Mouse (Mus musculus) liver, adult 2 months (tissue): Measurements from ENCODE around the gene Tecta. TPM values are rescaled to one million over a fixed set of nuclear protein-coding genes. Genes with fewer than 3 reads are reported as not detected.

ENCODE experiments used
- DNase-seq: peaks from one replicate; pipeline ENCODE4 v3.0.0-alpha.2; 2011; ENCODE audit warnings: low read depth, low spot score; ENCODE audit errors: extremely low read depth
- H3K27ac ChIP-seq: fragments of 200-500 bp; replicated peaks from 2 replicates; pipeline ENCODE4 v1.5.1; 2012; ENCODE audit warnings: low read depth, mild to moderate bottlenecking, control low read depth, inconsistent platforms, low read length; ENCODE audit not compliant: insufficient read depth
- H3K27me3 ChIP-seq: fragments of 200-500 bp; 2 replicates; pipeline ENCODE4 v1.6.1; 2012; ENCODE audit warnings: mild to moderate bottlenecking, moderate library complexity, low read length, inconsistent platforms; ENCODE audit not compliant: control insufficient read depth, insufficient read depth
- H3K36me3 ChIP-seq: fragments of 200-500 bp; 2 replicates; pipeline ENCODE4 v1.6.1; 2012; ENCODE audit warnings: low read length, inconsistent platforms; ENCODE audit not compliant: control insufficient read depth, insufficient read depth
- H3K4me1 ChIP-seq: fragments of 200-500 bp; 2 replicates; pipeline ENCODE4 v1.6.1; 2011; ENCODE audit warnings: low read length; ENCODE audit not compliant: control insufficient read depth, insufficient read depth
- H3K4me3 ChIP-seq: fragments of 200-500 bp; 2 replicates; pipeline ENCODE4 v1.5.1; 2011; ENCODE audit warnings: low read depth, mild to moderate bottlenecking, control low read depth, low read length, moderate library complexity; ENCODE audit not compliant: insufficient read depth
- H3K79me2 ChIP-seq: fragments of 200-500 bp; 2 replicates; pipeline ENCODE4 v1.6.1; 2012; ENCODE audit warnings: inconsistent platforms, mild to moderate bottlenecking, low read length, moderate library complexity; ENCODE audit not compliant: control insufficient read depth, insufficient read depth
- H3K9ac ChIP-seq: fragments of 200-500 bp; 2 replicates; pipeline ENCODE4 v1.6.1; 2012; ENCODE audit warnings: low read depth, mild to moderate bottlenecking, control low read depth, inconsistent platforms, low read length
- CTCF ChIP-seq: fragments of 200-500 bp; IDR thresholded peaks from 2 replicates; pipeline ENCODE4 v1.5.1; 2011; ENCODE audit warnings: low read depth, low read length, control low read depth
- POLR2A ChIP-seq: fragments of 200-500 bp; IDR thresholded peaks from 2 replicates; pipeline ENCODE4 v1.6.1; 2011; ENCODE audit warnings: low read length, control low read depth; ENCODE audit not compliant: insufficient read depth; ENCODE audit errors: extremely low read depth
- WGBS: fragments of 180-500 bp; shearing (Covaris S2); methylation state at CpG from one replicate; pipeline ENCODE4 v1.1.7; 2018; 5-methylcytosine and 5-hydroxymethylcytosine counted together
- polyA plus RNA-seq: library from polyadenylated mRNA; depleted of rRNA; stranded (reverse); fragments of >200 nt; gene quantifications from 2 replicates; pipeline ENCODE4 v1.2.3, GENCODE M21; 2012
- total RNA-seq: library from RNA; depleted of rRNA; stranded (reverse); fragments of >200 nt; gene quantifications from 2 replicates; pipeline ENCODE4 v1.2.3, GENCODE M21; 2014

Gene Tecta
- total and polyA plus RNA-seq, 2 experiments = not detected

DNA sequence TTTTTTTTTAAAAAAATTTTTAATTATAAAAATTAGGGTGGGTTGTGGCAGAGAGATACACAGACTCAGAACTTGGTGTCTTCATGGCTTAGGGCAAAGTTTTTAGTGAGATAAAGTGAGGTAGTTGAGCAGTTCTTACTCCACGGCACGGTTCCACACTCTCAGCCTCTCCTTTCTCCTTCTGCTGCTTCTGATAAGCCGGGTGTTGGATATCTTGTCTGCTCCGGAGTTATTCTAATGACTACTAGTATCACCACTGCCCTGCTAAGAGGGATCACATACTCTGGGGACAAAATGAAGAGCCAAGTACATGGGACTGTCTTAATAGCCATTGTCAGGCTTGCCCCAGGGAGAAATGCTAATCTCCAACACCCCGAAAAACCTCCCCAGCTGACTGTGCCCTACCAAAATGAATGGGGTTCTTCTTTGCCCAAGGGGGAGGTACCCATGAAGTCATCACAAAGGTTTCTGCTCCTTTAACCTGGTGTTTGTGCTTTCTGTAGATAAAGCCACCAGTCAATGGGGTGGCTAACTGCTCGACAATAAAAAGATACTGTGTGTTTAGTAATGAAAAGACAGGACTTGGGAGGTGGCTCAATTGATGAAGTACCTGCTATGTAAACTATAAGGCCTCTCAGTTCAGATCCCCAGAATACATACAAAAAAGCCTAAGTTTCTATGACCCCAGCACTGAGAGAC lies 27.9 kb downstream of the Tecta start:
- no peak for TF ChIP-seq POLR2A
- no peak for TF ChIP-seq CTCF
- Histone ChIP-seq H3K4me3 (no peak overlapping the region), H3K4me1 (no peaks in the 10 kb centered on the region), H3K27ac (no peak overlapping the region), H3K27me3 (no peaks in the 10 kb centered on the region), H3K36me3 (no peaks in the 10 kb centered on the region), H3K79me2 (no peaks in the 10 kb centered on the region), H3K9ac (no peak overlapping the region)
- 73% methylated on average over 6 of the region's 6 CpGs for WGBS
- no peak for DNase-seq

DNA sequence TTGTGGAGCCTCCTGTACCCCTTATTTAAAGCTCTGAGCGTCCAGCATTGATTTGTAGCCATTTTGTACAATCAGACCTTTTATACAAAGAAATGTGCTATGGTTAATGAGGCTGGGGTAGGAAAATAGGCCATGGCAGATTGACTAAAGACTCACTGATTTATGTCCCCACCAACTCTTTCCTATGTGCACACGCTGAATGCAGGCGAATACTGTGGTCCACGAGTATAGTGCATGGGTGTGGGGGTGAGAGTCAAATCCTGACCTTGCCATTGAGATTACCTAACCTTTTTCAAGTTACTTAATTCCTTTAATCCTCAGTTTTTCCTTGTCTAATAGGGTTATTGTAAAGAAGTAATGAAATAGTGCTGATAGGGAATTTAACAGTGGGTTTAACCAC lies 42.1 kb downstream of the Tecta start:
- no peak overlapping the region for H3K27ac ChIP-seq
- no peaks in the 10 kb centered on the region for H3K4me1 ChIP-seq
- TF ChIP-seq POLR2A (no peak), CTCF (no peak)
- DNase-seq = no peak
- H3K79me2 ChIP-seq = no peaks in the 10 kb centered on the region
- H3K4me3 ChIP-seq = no peak overlapping the region
- H3K9ac ChIP-seq = no peak overlapping the region
- 92% methylated on average over 4 of the region's 4 CpGs for WGBS
- H3K36me3 ChIP-seq = no peaks in the 10 kb centered on the region
- H3K27me3 ChIP-seq = no peaks in the 10 kb centered on the region

DNA sequence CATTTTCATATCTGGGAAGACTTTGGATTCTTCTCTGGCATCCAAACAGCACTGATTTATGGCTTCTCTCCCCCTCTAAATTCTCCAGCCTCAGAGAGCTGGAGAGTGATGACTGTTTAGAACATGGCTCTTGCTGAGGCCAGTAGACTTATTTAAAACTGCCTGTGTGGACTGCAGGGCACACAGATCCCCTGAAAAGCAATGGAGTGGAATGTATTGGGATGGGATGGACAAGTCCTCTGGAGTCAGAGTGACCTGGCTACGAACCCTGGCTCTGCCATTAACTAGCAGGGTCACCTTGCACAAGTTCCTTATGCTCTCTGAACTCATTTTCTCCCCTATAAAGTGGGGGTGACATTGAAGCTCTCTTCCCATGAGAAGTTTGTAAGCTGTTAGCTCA lies 44.9 kb downstream of the Tecta start:
- H3K27ac ChIP-seq = no peak overlapping the region
- no peaks in the 10 kb centered on the region for H3K27me3 ChIP-seq
- TF ChIP-seq POLR2A = no peak
- DNase-seq = no peak
- 84% methylated on average over 1 of the region's 1 CpGs for WGBS
- H3K36me3 ChIP-seq = no peaks in the 10 kb centered on the region
- H3K9ac ChIP-seq = no peak overlapping the region
- H3K4me3 ChIP-seq = no peak overlapping the region
- no peaks in the 10 kb centered on the region for H3K79me2 ChIP-seq
- H3K4me1 ChIP-seq = no peaks in the 10 kb centered on the region

DNA sequence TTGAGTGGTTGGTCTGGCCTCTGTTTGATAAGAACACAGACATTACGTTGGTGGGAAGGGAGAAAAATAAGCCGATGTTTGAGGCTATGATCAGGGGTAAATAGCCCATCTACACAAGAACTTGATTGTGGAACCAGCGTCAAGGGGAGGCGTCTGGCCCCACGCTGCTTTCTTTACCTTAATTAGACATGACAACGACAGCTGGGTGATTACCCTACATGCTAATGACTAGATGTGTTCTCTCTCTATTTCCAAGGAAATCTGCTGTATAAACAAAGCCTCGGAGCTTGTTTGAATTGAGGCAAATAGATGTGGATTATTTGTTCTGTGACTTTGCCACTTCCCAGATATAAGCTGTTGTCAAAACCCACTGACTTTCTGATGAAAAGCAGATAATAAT lies 49.9 kb downstream of the Tecta start:
- no peak overlapping the region for H3K4me3 ChIP-seq
- WGBS = 35% methylated on average over 7 of the region's 7 CpGs
- no peaks in the 10 kb centered on the region for H3K79me2 ChIP-seq
- no peaks in the 10 kb centered on the region for H3K4me1 ChIP-seq
- H3K27ac ChIP-seq = no peak overlapping the region
- no peak for DNase-seq
- TF ChIP-seq CTCF = no peak
- TF ChIP-seq POLR2A = no peak
- H3K36me3 ChIP-seq = no peaks in the 10 kb centered on the region
- H3K9ac ChIP-seq = no peak overlapping the region
- H3K27me3 ChIP-seq = no peaks in the 10 kb centered on the region

DNA sequence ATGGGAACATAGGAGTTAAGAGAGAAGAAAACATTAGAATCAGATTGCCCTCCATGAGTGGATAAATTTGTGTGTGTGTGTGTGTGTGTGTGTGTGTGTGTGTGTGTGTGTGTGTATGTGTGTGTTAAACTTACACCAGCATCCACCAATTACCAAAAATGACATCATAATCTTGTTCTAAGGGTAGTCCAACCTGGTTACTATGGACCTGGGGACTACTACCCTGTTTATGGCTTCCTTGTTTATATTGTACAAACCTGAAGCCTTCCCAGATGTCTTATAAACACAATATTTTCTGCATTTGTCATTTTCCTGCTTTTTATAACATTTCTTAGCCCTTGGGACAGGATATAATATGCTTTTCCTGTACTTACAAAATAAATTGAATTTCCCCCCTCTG lies 53.4 kb downstream of the Tecta start:
- no peaks in the 10 kb centered on the region for H3K79me2 ChIP-seq
- no peaks in the 10 kb centered on the region for H3K27me3 ChIP-seq
- TF ChIP-seq CTCF (no peak), POLR2A (no peak)
- H3K4me1 ChIP-seq = no peaks in the 10 kb centered on the region
- no peak overlapping the region for H3K27ac ChIP-seq
- H3K36me3 ChIP-seq = no peaks in the 10 kb centered on the region
- H3K4me3 ChIP-seq = no peak overlapping the region
- no peak overlapping the region for H3K9ac ChIP-seq
- DNase-seq = no peak

DNA sequence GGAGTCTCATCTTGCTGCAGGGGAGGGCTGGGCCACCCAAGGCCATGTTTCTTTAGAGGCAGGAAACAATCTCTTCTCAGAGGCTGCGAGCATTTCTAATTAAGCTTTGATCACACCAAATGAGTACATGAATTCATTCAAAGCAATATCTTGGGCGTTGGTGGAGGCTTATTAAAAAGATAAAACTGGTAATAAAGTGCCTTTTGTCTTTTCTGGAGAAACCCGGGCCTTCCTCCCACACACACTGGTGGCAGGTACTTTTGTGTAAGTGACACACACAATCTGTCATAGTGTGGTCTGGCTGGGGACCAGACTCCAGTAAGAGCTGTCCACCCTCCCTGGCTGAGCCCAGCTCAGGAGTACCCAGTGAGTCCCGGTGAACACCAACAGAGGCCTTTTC lies 60.6 kb downstream of the Tecta start:
- Histone ChIP-seq H3K36me3 (no peaks in the 10 kb centered on the region), H3K27ac (no peak overlapping the region), H3K9ac (no peak overlapping the region), H3K4me3 (no peak overlapping the region), H3K79me2 (no peaks in the 10 kb centered on the region), H3K4me1 (peaks cover 3% of the 10 kb centered on the region; the same call in 1 of the 2 replicates), H3K27me3 (no peaks in the 10 kb centered on the region)
- 76% methylated on average over 4 of the region's 4 CpGs for WGBS
- TF ChIP-seq POLR2A = no peak
- no peak for TF ChIP-seq CTCF
- no peak for DNase-seq
